Mouse (Mus musculus) layer of hippocampus, postnatal 36 days (tissue): ENCODE results near the gene Hgd. TPM values are rescaled to one million over a fixed set of nuclear protein-coding genes. Genes with fewer than 3 reads are reported as not detected.

Source experiments
- DNase-seq, 2 experiments: peaks; one replicate each; pipeline ENCODE4 v3.0.0; 2022
- total RNA-seq, 2 experiments: library from RNA; stranded (reverse); gene quantifications; 2 replicates each; pipeline ENCODE4 v1.2.3; 2021

The Hgd gene
- total RNA-seq: not detected

- no peak for DNase-seq
Observed at GRCm38 (mm10) chr16:37579994-37580393, at the start of gene Hgd. TSS of gene Hgd (plus strand) at chr16:37580153.

- DNase-seq: no peak
Observed at GRCm38 (mm10) chr16:37530170-37530569, 49.8 kb upstream of the Hgd start.

- DNase-seq: no peak
Observed at GRCm38 (mm10) chr16:37532046-37532445, 47.9 kb upstream of the Hgd start.

GRCm38 (mm10) chr16:37533369-37534068 is 46.4 kb upstream of the Hgd start:
- DNase-seq: no peak

GRCm38 (mm10) chr16:37539240-37539610 is 40.7 kb upstream of the Hgd start:
- DNase-seq: no peak

- peak; percentile 97 for DNase-seq
Observed at GRCm38 (mm10) chr16:37539611-37540580, 40.1 kb upstream of the Hgd start, which contains the start of the genes Gtf2e1 and Rabl3. TSS of gene Gtf2e1 (minus strand) at chr16:37539789. TSS of gene Rabl3 (plus strand) at chr16:37539885.

GRCm38 (mm10) chr16:37540776-37541175 is 39.2 kb upstream of the Hgd start:
- DNase-seq: no peak

GRCm38 (mm10) chr16:37546312-37546711 is 33.6 kb upstream of the Hgd start:
- DNase-seq: no peak

GRCm38 (mm10) chr16:37550266-37550665 is 29.7 kb upstream of the Hgd start:
- DNase-seq: no peak

GRCm38 (mm10) chr16:37550981-37551380 is 29.0 kb upstream of the Hgd start:
- no peak for DNase-seq

- DNase-seq: no peak
Observed at GRCm38 (mm10) chr16:37552824-37553223, 27.1 kb upstream of the Hgd start.

- no peak for DNase-seq
Observed at GRCm38 (mm10) chr16:37562414-37562813, 17.5 kb upstream of the Hgd start.

GRCm38 (mm10) chr16:37562961-37563360 is 17.0 kb upstream of the Hgd start:
- DNase-seq: no peak

GRCm38 (mm10) chr16:37565117-37565516 is 14.8 kb upstream of the Hgd start:
- no peak for DNase-seq

GRCm38 (mm10) chr16:37566107-37566506 is 13.8 kb upstream of the Hgd start:
- no peak for DNase-seq

GRCm38 (mm10) chr16:37567113-37568050 is 12.6 kb upstream of the Hgd start:
- DNase-seq: no peak

- DNase-seq: no peak
Observed at GRCm38 (mm10) chr16:37571554-37571953, 8.4 kb upstream of the Hgd start.

GRCm38 (mm10) chr16:37572117-37572754 is 7.7 kb upstream of the Hgd start:
- no peak for DNase-seq

GRCm38 (mm10) chr16:37573061-37573460 is 6.9 kb upstream of the Hgd start:
- no peak for DNase-seq

- no peak for DNase-seq
Observed at GRCm38 (mm10) chr16:37575325-37575724, 4.6 kb upstream of the Hgd start.

GRCm38 (mm10) chr16:37579591-37579990 is 362 bp upstream of the Hgd start:
- no peak for DNase-seq

- no peak for DNase-seq
Observed at GRCm38 (mm10) chr16:37580651-37581050, 698 bp downstream of the Hgd start.
